Mouse (Mus musculus) adrenal gland, postnatal 36 days (tissue): ENCODE results near the gene Usp31. TPM values are rescaled to one million over a fixed set of nuclear protein-coding genes. Genes with fewer than 3 reads are reported as not detected.
A peak's percentile ranks its signal among the peaks of the same experiment; 100 is the strongest.

Experiments
- DNase-seq, 2 experiments: peaks; one replicate each; pipeline ENCODE4 v3.0.0; 2021; ENCODE audit warnings: mixed read lengths in 1 of 2
- long read RNA-seq, 2 experiments: library from polyadenylated mRNA; stranded (forward); transcript quantifications; one replicate each; pipeline ENCODE4 v2.0.0; 2021; ENCODE audit warnings: borderline sequencing depth in 2 of 2
- total RNA-seq, 2 experiments: library from RNA; stranded (reverse); gene quantifications; 2 replicates each; pipeline ENCODE4 v1.2.3; 2021

Gene Usp31
- 10 to 100 TPM; 12.5 to 18.3 TPM for total RNA-seq
- long read RNA-seq, experiment 1, full-length matches to known transcripts, result 1 of 4 reads
- long read RNA-seq, experiment 1, partial matches to known transcripts, result 1 of 4 reads
- long read RNA-seq, experiment 1, other reads (novel, unspliced or antisense), result 2 of 4 reads
- long read RNA-seq, experiment 2, partial matches to known transcripts, result 0 of 1 reads
- long read RNA-seq, experiment 2, other reads (novel, unspliced or antisense), result 1 of 1 reads

DNA sequence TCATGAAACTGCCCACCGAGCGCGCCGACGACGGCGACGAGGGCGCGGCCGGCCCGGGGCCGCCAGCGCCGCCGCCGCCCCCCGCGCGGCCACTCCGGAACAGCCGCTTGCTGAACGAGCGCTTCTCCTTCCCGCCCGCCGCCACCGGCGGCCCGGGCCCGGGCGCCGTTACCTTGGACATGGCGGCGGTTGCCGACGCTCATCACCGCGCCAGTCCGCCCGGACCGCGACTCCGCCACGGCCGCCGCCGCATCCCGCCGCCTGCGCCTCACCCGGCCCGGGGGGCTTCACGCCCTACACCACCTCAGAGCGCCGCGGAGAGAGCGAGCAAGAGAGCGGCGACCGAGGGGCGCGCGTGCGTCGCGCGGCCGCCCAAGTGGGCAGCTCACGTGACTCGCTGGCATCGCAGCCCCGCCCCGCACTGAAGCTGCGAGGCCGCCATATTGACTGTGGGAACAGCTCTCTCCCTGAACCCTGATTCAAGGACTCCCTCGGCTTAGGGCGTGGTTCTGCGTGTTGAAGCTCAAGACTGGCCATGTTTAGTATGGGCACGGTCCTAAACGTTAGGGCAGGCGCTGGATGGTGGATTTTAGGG lies at the start of gene Usp31:
Gene Usp31, minus strand, starts transcription at position 181 of the 595 bp plus-strand sequence.
- peak; percentile 96 to 97 for DNase-seq

DNA sequence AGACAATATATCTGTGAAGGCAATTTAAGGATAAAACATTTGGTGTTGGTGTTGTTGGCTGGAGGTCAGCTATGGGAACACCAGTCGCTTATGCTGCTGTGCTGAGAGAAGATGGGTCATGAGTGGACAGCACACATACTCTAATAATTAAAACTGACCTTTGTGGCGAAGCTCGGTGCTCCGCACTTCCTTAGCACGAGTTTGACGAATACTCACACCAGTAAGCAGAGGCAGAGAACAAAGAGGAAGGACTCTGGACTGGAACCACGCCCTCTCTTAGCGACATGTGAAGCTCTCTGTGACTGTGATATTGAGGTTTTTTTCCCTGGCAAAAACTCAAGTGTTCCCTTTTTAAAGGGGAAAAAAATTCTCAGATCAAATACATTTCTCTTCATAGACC lies 47.7 kb upstream of the Usp31 start:
- DNase-seq, result no peak

- DNase-seq, result no peak
These were observed 43.2 kb upstream of the Usp31 start for GRCm38 (mm10) chr7:121750244-121750643.

DNA sequence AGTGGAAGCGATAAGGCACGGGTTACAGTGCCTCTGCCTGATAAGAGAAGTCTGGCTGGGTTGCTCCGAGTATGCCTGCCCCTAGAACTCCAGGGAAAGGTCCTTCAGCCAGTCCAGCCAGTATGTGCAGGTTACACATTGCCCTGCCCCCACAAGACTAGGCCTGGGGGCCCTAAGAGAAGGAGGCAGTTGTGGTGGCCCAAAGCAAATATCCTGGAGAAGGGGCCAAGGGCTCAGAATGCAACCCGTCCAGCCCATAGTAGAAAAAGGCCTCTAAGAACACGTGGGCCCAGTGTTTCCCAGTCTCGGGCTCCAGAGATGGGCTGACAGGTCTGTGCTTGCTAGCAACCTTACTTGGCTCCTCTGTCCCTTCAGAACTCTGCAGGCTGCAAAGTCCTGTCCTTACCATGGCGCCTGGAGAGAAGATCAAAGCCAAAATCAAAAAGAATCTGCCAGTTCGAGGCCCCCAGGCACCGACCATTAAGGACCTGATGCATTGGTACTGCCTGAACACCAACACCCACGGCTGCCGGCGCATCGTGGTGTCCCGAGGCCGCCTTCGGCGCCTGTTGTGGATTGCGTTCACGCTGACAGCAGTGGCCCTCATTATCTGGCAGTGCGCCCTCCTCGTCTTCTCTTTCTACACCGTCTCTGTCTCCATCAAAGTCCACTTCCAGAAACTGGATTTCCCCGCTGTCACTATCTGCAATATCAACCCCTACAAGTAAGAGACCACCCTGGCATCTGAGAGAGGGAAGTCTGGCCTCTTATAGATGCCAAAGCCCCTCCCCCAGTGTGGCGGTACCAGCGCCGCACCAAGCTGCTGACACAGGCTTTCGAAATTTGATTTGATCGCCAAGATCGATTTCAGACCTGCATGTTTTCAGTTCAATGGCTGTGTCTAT lies 30.7 kb upstream of the Usp31 start:
- DNase-seq, result peak in 1 of 2 experiments; percentile 1

DNA sequence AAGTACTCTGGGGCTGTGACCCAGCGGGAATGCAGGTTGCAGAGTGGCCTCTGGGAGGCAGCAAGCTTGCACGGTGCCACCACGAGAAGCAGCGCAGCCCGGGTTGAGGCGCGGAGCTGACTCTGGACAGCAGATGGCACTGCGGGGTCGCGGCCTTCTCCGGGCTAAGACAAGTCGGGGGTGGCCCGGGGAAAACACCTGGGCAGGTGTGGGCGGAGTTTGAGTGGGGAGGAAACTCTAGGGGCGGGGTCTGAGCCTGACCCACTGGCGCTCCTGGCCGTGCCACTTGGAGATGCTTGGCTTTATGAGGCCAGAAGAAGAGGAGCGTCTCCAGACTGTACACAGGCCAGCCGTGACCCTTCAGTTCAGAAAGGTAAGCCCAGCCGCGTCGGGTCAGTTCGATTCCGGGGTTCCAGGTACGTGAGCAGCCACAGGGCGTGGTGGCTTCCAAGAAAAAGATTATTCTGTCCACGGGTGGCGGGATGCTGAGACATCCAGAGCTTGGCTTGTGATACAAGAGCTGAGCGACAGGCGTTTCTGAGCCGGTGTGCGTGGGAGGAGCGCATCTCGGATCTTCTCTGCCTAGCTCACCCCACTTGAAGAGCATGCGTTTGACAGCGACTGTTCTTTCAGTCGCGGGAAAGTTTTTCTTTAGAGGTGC lies 27.2 kb upstream of the Usp31 start, which contains the start of gene Scnn1g:
Gene Scnn1g, plus strand, starts transcription at position 309 of the 661 bp plus-strand sequence.
- peak; percentile 85 to 88 for DNase-seq

DNA sequence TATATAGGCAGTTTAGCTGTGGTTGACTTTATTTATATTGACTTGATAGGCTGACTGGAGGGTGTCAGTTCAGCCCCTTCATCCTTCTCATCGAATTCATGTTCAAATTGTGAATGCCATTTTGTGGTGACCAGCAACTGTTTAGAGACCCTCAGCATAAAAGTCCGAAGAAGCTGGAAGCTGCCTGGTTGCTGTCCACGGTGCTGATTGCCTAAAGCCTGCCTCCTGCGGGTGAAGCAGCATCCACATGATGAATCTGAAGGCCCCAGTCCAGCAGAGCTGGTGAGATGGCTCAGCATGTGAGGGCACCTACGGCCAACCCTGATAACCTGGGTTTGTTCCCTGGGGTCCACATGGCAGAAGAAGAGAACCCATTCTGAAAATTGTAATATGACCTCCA lies 23.2 kb upstream of the Usp31 start:
- peak; percentile 60 to 72 for DNase-seq

DNA sequence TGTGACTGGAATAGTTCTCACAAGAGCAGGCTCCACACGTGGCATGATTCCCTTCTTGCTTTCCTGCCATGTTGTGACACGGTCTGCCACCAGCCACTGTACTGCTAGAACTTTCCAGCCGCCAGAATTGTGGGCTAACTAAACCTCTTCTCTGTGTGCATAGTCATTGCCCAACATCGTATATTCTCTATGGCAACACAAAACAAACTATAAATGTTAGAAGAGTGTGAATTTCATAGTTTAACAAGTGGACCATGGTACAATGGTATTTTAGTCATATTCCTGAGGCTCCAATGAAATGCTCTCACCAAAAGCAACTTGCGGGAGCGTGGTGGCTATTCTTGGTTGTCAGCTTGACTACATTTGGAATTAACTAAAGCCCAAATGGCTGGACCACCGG lies 10.0 kb upstream of the Usp31 start:
- DNase-seq, result no peak

GRCm38 (mm10) chr7:121711171-121711570 lies 4.1 kb upstream of the Usp31 start:
- DNase-seq, result no peak

DNA sequence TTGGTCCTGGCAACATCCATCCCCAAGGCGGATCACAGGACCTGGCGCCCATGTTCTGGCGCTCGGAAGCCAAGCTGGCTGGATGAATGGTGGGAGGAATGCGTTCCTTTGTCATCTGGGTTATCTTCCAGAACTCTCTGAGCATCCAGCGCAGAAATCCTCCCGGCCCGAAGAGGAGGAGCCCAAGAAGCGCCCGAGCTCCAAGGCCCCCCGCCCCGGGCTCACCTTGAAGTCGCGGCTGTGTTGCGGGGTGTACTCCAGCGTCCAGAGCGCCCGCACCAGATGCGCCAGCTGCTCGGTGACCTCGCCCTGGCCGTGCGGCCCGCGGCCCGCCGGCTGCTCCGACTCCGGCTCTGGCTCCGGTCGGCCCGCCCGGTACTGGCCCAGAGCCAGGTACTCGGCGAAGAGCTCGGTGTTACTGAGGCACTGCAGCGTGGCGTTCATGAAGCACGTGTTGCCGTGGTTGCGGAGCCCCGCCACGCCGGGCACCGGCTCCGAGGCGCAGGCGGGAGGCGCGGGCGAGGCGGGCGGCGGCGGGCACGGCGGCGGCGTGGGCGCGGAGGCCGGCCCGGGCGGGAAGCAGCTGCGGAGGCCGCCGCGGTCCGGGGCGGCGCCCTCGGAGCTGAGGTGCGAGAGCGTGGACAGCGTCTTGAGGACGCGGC lies 511 bp downstream of the Usp31 start:
- DNase-seq, result peak; percentile 69 to 77

DNA sequence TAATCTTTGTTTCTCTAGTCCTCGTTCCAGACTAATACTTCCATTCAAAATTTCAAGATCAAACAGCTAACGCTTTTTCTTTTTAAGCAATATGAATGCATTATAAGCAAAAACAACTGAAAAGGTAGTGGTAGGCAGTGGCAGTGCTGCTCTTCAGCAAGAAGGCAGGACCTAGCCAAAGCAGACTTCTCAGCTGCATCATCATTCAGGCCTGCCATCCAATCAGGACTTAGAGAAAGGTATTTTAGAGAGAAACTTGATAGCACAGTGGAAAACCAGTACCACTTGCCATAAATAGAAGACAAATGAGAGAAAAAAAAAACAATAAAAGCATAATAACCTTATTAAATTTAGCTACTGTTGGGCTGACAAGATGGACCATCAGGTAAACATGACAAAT lies 2.0 kb downstream of the Usp31 start:
- DNase-seq, result no peak

- DNase-seq, result no peak
These were observed 5.1 kb downstream of the Usp31 start for GRCm38 (mm10) chr7:121701983-121702382.

- DNase-seq, result no peak
These were observed 6.6 kb downstream of the Usp31 start for GRCm38 (mm10) chr7:121700480-121700879.

DNA sequence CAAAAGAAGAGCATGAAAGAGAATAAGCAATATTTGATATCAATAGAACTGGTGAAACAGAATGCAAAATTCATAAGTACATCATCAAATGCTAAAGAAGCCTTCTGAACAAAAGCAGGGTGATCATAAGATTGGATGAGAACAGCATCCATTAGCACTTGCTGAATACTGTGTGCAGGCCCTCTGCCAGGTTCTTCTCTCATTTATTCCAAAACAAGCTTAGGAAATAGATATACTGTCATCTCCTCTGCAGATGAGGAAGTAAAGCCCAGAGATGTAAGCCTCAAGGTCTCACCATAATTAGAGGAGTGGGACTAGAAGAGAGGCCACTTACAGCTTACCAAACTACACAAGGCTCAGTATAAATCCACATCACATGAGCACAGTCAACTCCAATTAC lies 7.8 kb downstream of the Usp31 start:
- no peak for DNase-seq

GRCm38 (mm10) chr7:121697574-121697973 lies 9.5 kb downstream of the Usp31 start:
- DNase-seq, result no peak

- no peak for DNase-seq
These were observed 9.9 kb downstream of the Usp31 start for GRCm38 (mm10) chr7:121697170-121697569.

- no peak for DNase-seq
These were observed 15.2 kb downstream of the Usp31 start for GRCm38 (mm10) chr7:121691803-121692202.

GRCm38 (mm10) chr7:121689338-121689737 lies 17.7 kb downstream of the Usp31 start:
- DNase-seq, result no peak

- no peak for DNase-seq
These were observed 21.7 kb downstream of the Usp31 start for GRCm38 (mm10) chr7:121685140-121685984.

GRCm38 (mm10) chr7:121681191-121681590 lies 25.9 kb downstream of the Usp31 start:
- DNase-seq, result no peak

DNA sequence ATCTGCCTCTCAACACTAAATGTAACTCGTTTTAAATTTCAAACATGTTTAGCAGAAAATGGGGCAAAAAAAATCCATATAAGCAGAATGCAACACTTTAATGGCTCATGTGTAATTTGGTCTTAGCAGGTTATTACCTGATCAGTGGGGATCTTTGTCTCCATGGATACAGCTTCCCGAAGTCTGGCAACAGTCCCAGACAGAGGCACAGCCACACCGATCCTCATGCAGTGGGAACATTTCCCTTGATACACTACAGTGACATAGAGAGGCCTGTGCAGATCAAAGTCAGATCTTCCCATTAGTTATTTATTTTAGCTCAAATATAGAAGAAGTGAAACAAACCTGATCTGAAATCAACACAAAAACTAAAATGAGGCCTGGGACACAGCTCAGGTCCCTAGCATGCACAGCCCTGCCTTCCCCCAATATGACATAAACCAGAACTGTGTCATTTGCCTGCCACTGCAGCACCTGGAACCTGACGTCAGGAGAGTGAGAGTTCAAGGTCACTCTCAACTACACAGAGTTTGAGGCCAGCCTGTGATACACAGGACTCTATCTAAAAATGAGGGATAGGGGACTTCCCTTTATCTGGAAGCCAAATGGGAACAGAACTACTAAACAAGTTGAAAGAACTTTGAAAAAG lies 29.8 kb downstream of the Usp31 start:
- no peak for DNase-seq
